Mouse (Mus musculus) CH12.LX (cell line): ENCODE results near the gene Sytl5. TPM values are rescaled to one million over a fixed set of nuclear protein-coding genes. Genes with fewer than 3 reads are reported as not detected.

Source experiments
- DNase-seq: peaks from one replicate; pipeline ENCODE4 v3.0.0-alpha.2; 2013; ENCODE audit errors: extremely low read depth
- H3K27ac ChIP-seq: 2 replicates; pipeline ENCODE4 v1.5.1; 2012; ENCODE audit warnings: low read depth, mild to moderate bottlenecking, control low read depth, moderate library complexity; ENCODE audit not compliant: insufficient read depth
- H3K27me3 ChIP-seq: replicated peaks from 2 replicates; pipeline ENCODE3; 2012; ENCODE audit warnings: inconsistent platforms
- H3K36me3 ChIP-seq, 2 experiments: replicated peaks in 1 of 2; 2 replicates each; pipeline versions ENCODE3 to v1.6.1; 2012; ENCODE audit warnings: inconsistent platforms in 1 of 2, low read length in 1 of 2, mild to moderate bottlenecking in 1 of 2, mixed read lengths in 1 of 2, moderate library complexity in 1 of 2; ENCODE audit not compliant: control insufficient read depth in 1 of 2, insufficient read depth in 1 of 2
- H3K4me1 ChIP-seq, 2 experiments: 2 replicates each; pipeline ENCODE4 v1.6.1; 2012; ENCODE audit warnings: inconsistent platforms in 1 of 2, moderate library complexity in 1 of 2; ENCODE audit not compliant: insufficient read depth in 2 of 2, control insufficient read depth in 1 of 2
- H3K4me2 ChIP-seq: 2 replicates; pipeline ENCODE4 v1.6.1; 2012; ENCODE audit warnings: low read depth, mild to moderate bottlenecking, control low read depth; ENCODE audit not compliant: poor library complexity, insufficient read depth, severe bottlenecking
- H3K4me3 ChIP-seq, 3 experiments: fragments of 150-350 bp in 1 of 3; sonication (generic) in 1 of 3; replicated peaks in 1 of 3; 2 replicates each; pipeline versions ENCODE3 to v1.5.1; 2011 to 2012; ENCODE audit warnings: low read depth in 2 of 3, low read length in 2 of 3, mild to moderate bottlenecking in 2 of 3, moderate library complexity in 2 of 3, control low read depth in 1 of 3, improper control_type of control experiment in 1 of 3, inconsistent platforms in 1 of 3, mixed read lengths in 1 of 3; ENCODE audit not compliant: poor library complexity in 1 of 3
- H3K79me2 ChIP-seq: replicated peaks from 2 replicates; pipeline ENCODE4 v1.6.1; 2012; ENCODE audit warnings: mild to moderate bottlenecking, moderate library complexity; ENCODE audit not compliant: control insufficient read depth, poor library complexity, insufficient read depth, severe bottlenecking; ENCODE audit errors: extremely low read depth
- H3K9ac ChIP-seq: 2 replicates; pipeline ENCODE4 v1.6.1; 2012; ENCODE audit warnings: low read depth, mild to moderate bottlenecking, control low read depth, moderate library complexity; ENCODE audit not compliant: insufficient read depth
- H3K9me3 ChIP-seq: replicated peaks from 2 replicates; pipeline ENCODE3; 2012; ENCODE audit warnings: low read length, inconsistent platforms, mixed read lengths
- CHD1 ChIP-seq: IDR thresholded peaks from 2 replicates; pipeline ENCODE4 v1.6.1; 2012; ENCODE audit warnings: low read depth, low read length, improper control_type of control experiment, inconsistent platforms
- CHD2 ChIP-seq: IDR thresholded peaks from 2 replicates; pipeline ENCODE4 v1.6.1; 2011; ENCODE audit warnings: low read length, improper control_type of control experiment
- ELF1 ChIP-seq: IDR thresholded peaks from 2 replicates; pipeline ENCODE4 v1.6.1; 2014; ENCODE audit warnings: low read depth, mild to moderate bottlenecking, inconsistent platforms, low read length, improper control_type of control experiment
- EP300 ChIP-seq: IDR thresholded peaks from 2 replicates; pipeline ENCODE4 v1.6.1; 2011; ENCODE audit warnings: low read length, improper control_type of control experiment
- GABPA ChIP-seq: IDR thresholded peaks from 2 replicates; pipeline ENCODE4 v1.6.1; 2012; ENCODE audit warnings: low read depth, low read length, improper control_type of control experiment, inconsistent platforms; ENCODE audit not compliant: insufficient replicate concordance
- HCFC1 ChIP-seq: IDR thresholded peaks from 2 replicates; pipeline ENCODE4 v1.6.1; 2012; ENCODE audit warnings: low read depth, mild to moderate bottlenecking, inconsistent platforms, low read length, improper control_type of control experiment
- JUND ChIP-seq: conservative IDR thresholded peaks from 2 replicates; pipeline ENCODE4 v1.6.1; 2011; ENCODE audit warnings: low read depth, low read length, improper control_type of control experiment
- KAT2A ChIP-seq: IDR thresholded peaks from 2 replicates; pipeline ENCODE4 v1.6.1; 2012; ENCODE audit warnings: low read length, improper control_type of control experiment, inconsistent platforms; ENCODE audit not compliant: insufficient replicate concordance
- MAX ChIP-seq: IDR thresholded peaks from 2 replicates; pipeline ENCODE4 v1.6.1; 2011; ENCODE audit warnings: low read length, improper control_type of control experiment
- MXI1 ChIP-seq: IDR thresholded peaks from 2 replicates; pipeline ENCODE4 v1.6.1; 2011; ENCODE audit warnings: mild to moderate bottlenecking, low read depth, low read length, improper control_type of control experiment
- NELFE ChIP-seq: IDR thresholded peaks from 2 replicates; pipeline ENCODE4 v1.6.1; 2011; ENCODE audit warnings: low read depth, low read length, improper control_type of control experiment
- NRF1 ChIP-seq: IDR thresholded peaks from 2 replicates; pipeline ENCODE4 v1.6.1; 2014; ENCODE audit warnings: low read depth, mild to moderate bottlenecking, inconsistent platforms, low read length, improper control_type of control experiment, moderate library complexity
- RCOR1 ChIP-seq: conservative IDR thresholded peaks from 2 replicates; pipeline ENCODE4 v1.6.1; 2012; ENCODE audit warnings: low read depth, mild to moderate bottlenecking, inconsistent platforms, low read length, improper control_type of control experiment
- SIN3A ChIP-seq: IDR thresholded peaks from 2 replicates; pipeline ENCODE4 v1.6.1; 2012; ENCODE audit warnings: low read length, improper control_type of control experiment, inconsistent platforms
- SMC3 ChIP-seq: IDR thresholded peaks from 2 replicates; pipeline ENCODE4 v1.6.1; 2011; ENCODE audit warnings: low read depth, low read length, improper control_type of control experiment
- TBP ChIP-seq: conservative IDR thresholded peaks from 2 replicates; pipeline ENCODE4 v1.6.1; 2011; ENCODE audit warnings: low read depth, low read length, improper control_type of control experiment
- UBTF ChIP-seq: IDR thresholded peaks from 2 replicates; pipeline ENCODE4 v1.6.1; 2012; ENCODE audit warnings: low read depth, mild to moderate bottlenecking, inconsistent platforms, low read length, improper control_type of control experiment, moderate library complexity
- USF1 ChIP-seq: IDR thresholded peaks from 2 replicates; pipeline ENCODE4 v1.6.1; 2014; ENCODE audit warnings: low read depth, mild to moderate bottlenecking, inconsistent platforms, low read length, improper control_type of control experiment
- USF2 ChIP-seq: conservative IDR thresholded peaks from 2 replicates; pipeline ENCODE4 v1.6.1; 2011; ENCODE audit warnings: low read depth, low read length, improper control_type of control experiment
- ZMIZ1 ChIP-seq: IDR thresholded peaks from 2 replicates; pipeline ENCODE4 v1.6.1; 2012; ENCODE audit warnings: low read depth, mild to moderate bottlenecking, inconsistent platforms, low read length, improper control_type of control experiment
- ZNF384 ChIP-seq: IDR thresholded peaks from 2 replicates; pipeline ENCODE4 v1.6.1; 2012; ENCODE audit warnings: low read depth, low read length, improper control_type of control experiment, inconsistent platforms
- dilution Hi-C: fragments of 300-500 bp; cut with MboI; formaldehyde crosslinking; loops from 2 replicates; pipeline ENCODE4 v1.14.3; 2020; ENCODE audit warnings: low sequenced_read_pairs; ENCODE audit not compliant: extremely low pct_unique_long_range_greater_than_20kb, extremely low pct_ligation_motif_present
- in situ Hi-C: fragments of 300-500 bp; cut with MboI; formaldehyde crosslinking; loops from 3 replicates; pipeline ENCODE4 v1.14.3; 2019; ENCODE audit warnings: low sequenced_read_pairs, low pct_ligation_motif_present, low pct_unique_long_range_greater_than_20kb, mixed read lengths
- polyA plus RNA-seq: library from polyadenylated mRNA; unstranded; fragments of >175 nt; gene quantifications from 2 replicates; pipeline ENCODE4 v1.2.1, GENCODE M21; 2012; ENCODE audit warnings: low read depth; ENCODE audit not compliant: insufficient read length
- total RNA-seq, 2 experiments: library from RNA; depleted of rRNA; stranded (reverse); fragments of 300-350 nt in 1 of 2; fragments of >200 nt in 1 of 2; gene quantifications; 2 replicates each; pipeline ENCODE4 v1.2.3; 2012 to 2014

The Sytl5 gene
- 0.08 and 0.13 TPM in 2 replicates for total RNA-seq (2012; rRNA removed)
- total RNA-seq (2014; rRNA removed) = 0.09 TPM in 1 of 2 replicates, not detected in the other
- polyA plus RNA-seq = 0.10 TPM in 1 of 2 replicates, not detected in the other

DNA sequence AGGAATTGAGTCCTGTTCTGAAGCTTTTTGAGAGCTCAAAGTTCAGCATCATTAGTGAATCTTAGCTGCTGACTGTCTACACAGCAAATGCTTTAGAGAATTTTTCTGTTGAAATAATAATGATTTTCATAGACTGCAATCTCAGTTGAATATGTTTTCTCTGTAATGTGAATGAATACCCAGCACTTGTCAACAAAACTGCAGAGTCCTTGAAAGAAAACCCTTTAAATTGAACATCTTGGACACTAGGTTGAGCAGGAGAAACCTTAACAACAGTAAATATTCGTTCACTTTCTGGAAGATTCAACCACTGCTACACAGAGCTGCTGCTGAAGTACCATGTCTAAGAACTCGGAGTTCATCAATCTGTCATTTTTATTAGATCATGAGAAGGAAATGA, at the start of gene Sytl5:
Sytl5 (plus strand) TSS at position 301 of the 400 bp plus-strand sequence.
- Histone ChIP-seq H3K36me3 (no peaks in the 10 kb centered on the region), H3K79me2 (no peaks in the 10 kb centered on the region), H3K9ac (no peak within 1 kb of the TSS), H3K4me1 (no peaks in the 10 kb centered on the region), H3K27me3 (no peaks in the 10 kb centered on the region), H3K9me3 (no peaks in the 10 kb centered on the region), H3K27ac (no peak within 1 kb of the TSS), H3K4me2 (no peak within 1 kb of the TSS), H3K4me3 (no peak within 1 kb of the TSS)
- no peak for DNase-seq
- dilution Hi-C loops = no loop called here
- in situ Hi-C loops = no loop called here
- no peak for TF ChIP-seq UBTF
- no peak for TF ChIP-seq NRF1
- no peak for TF ChIP-seq EP300
- no peak for TF ChIP-seq JUND
- TF ChIP-seq ZMIZ1 = no peak
- no peak for TF ChIP-seq KAT2A
- TF ChIP-seq GABPA = no peak
- TF ChIP-seq USF1 = no peak
- TF ChIP-seq USF2 = no peak
- no peak for TF ChIP-seq RCOR1
- no peak for TF ChIP-seq MAX
- TF ChIP-seq CHD2 = no peak
- no peak for TF ChIP-seq SIN3A
- TF ChIP-seq NELFE = no peak
- TF ChIP-seq CHD1 = no peak
- TF ChIP-seq SMC3 = no peak
- TF ChIP-seq HCFC1 = no peak
- TF ChIP-seq, all 38 proteins: peak for 0

DNA sequence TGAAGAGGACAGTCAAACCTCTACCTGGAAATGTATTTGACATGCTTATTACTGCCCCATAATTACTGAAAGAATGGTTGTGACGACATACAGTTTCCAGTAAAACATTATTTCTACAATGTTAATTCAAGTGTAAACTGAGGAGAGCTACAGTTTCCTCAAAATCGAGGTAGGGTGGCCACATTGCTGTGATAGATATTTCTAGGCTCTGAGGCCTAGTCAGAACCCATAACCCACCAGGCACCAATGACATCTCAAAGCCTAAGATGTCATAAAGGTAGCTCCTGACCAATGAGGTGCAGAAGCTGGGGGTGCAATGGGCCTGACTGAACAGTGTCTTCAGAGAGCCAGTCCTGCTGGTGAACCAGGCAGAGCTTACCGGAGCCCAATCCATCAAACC, 38.8 kb upstream of the Sytl5 start, which contains the start of gene Hypm:
Hypm (plus strand) TSS at position 301 of the 400 bp plus-strand sequence.
- Histone ChIP-seq H3K9me3 (no peaks in the 10 kb centered on the region), H3K79me2 (no peaks in the 10 kb centered on the region), H3K4me3 (no peak within 1 kb of the TSS), H3K36me3 (no peaks in the 10 kb centered on the region), H3K4me2 (no peak within 1 kb of the TSS), H3K9ac (no peak within 1 kb of the TSS), H3K27me3 (no peaks in the 10 kb centered on the region), H3K4me1 (no peaks in the 10 kb centered on the region), H3K27ac (no peak within 1 kb of the TSS)
- in situ Hi-C loops = no loop called here
- dilution Hi-C loops = no loop called here
- no peak for DNase-seq
- TF ChIP-seq NELFE (no peak), ELF1 (no peak), MAX (no peak), ZNF384 (no peak), SIN3A (no peak), MXI1 (no peak), SMC3 (no peak), TBP (no peak), USF2 (no peak), KAT2A (no peak)
